Mouse (Mus musculus): ENCODE results near the gene Carm1. TPM values are rescaled to one million over a fixed set of nuclear protein-coding genes. Genes with fewer than 3 reads are reported as not detected.

Carm1 gene
- polyA plus RNA-seq (2012) = 143 TPM in 2 replicates

DNA sequence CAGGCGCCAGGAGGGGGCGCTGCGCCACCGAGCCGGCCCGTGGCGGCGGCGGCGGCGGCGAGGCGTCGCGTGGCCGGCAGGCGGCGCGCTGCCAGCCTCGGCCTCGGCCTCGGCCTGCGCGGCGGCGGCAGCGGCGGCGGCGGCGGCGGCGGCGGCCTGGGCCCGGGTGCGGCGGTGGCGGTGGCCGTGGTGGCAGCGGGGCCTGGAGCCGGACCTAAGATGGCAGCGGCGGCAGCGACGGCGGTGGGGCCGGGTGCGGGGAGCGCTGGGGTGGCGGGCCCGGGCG is at the start of gene Carm1:
Gene Carm1, plus strand, starts transcription at position 106 of the 286 bp plus-strand sequence.

DNA sequence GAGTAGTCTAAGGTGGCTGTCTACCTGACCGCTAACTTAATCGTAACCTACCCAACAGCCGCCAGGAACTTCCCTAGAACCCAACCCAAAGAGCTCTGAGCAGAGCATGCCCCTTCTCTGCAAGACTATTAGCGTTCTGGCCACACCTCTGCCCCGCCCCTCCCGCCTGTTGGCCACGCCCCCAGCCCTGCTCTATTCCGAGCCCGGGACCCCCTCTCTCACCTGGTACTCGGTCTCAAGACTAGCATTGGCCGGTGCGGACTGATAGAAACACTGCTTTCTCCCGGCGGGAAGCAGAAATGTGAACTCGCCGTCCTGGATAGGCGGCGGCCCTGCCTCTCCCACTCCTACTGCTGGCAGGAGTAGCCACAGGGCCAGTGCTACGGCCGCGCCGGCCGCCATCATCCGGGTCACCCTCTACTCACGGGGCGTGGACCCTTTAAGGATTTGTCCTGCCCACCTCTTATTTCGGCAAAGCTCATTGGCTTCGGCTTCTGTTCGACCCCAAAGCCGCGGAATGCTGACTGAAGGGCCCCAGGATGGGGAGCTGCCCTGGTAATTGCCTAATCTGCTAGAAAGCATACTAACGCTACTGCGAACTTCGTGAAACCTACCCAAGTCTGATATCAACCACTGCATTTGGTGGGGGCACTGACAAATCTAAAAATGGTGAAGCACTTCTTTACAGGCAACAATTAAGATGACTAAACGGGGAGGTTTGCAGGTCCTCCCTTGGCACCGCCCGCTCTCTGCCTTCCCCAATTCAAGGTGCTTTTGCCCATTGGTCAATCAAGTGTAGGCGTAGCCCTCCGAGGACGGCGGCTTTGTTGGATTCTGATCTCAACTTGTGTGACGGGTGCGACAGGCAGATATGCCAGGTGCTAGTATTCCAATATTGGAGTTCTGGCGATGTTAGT is 36.7 kb upstream of the Carm1 start, which contains the start of gene Tmed1:
Gene Tmed1, minus strand, starts transcription at position 481 of the 917 bp plus-strand sequence.

DNA sequence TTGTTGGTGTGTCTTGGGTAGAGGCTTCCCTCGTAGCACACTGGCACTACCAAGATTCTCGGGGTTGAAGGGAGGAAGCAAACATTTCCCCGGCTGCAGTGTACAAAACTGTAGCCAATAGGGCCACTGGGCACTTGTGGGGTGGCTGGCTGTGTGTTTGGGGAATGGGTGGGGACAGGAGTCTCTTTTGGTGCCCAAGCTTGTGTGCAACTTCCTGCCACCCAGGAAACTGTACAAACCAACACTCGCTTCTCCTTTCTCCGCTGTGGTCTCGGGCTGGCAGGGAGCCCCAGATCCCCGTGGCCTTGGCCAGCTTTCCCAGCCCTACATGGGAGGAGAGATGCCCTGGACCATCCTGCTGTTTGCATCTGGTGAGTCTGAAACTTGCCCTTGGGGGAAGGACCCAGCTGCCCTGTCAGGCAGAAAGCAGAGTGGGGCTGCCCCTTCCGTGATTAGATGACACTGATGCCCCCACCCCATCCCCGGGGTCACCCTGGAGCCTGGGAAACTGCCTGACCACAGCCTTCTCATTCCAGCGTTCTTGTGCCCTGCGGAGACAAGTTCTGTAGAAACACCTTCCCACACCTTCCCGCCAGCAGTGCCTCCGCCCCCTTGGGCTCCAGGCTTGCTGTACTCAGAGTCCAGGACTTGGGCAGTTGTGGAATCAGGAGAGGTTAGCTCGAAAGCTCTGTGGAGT is 20.6 kb upstream of the Carm1 start, which contains the start of gene AB124611:
Gene AB124611, plus strand, starts transcription at position 240 of the 697 bp plus-strand sequence.

DNA sequence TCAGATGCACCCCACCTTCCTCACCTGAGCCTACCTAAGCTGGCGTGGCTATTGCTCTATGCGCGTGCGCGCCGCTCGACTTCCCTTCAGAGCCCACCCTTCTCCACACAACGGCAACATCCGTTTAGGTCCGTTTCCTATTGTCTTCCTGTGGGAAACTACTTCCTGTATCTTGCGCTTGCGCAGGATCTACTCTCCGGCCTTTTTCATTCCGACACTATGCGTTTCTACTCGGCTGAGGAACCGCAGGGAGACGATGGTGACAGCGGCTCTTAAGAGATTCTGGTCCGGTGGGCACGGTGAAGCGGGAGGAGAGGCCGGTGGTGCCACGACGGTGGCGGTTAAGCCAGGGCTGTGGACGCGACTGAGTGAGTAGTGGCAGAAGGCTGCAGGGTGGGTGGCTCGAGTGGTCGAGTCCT is 46.0 kb downstream of the Carm1 start, which contains the start of the genes Timm29 and Yipf2:
Gene Timm29, plus strand, starts transcription at position 20 of the 419 bp plus-strand sequence.
Gene Yipf2, minus strand, starts transcription at position 126 of the 419 bp plus-strand sequence.

DNA sequence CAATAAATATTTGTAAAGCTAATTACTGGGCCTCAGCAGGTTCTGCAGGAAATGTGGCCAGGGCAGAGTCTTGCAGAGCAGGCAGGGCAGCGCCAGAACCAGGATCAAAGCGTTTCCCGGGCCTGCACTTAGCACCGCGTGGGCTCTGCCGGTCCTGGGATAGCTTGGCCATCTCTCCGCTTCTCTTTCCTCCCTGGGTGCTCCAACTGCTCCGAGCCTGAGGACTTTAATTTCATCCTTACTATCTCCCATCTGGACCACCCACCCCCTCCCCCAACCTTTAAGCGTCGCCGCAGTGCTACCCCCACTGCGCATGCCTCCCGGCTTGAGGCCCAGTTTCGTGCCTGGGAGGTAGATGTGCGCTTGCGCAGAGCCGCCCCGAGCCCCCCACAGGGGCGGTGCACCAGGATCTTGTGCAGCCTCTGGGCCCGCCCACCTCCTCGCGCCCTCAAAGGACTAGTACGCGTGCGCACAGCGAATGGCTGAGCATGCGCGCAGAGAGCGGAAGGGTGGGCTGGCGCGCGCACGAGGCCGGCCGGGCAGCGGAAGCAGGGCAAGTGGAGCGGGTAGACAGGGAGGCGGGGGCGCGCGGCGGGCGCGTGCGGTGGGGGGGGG is 69.0 kb downstream of the Carm1 start, which contains the start of gene Smarca4:
Gene Smarca4, plus strand, starts transcription at position 553 of the 615 bp plus-strand sequence.

Other genes with a start within 250 kb of the Carm1 start
- gene Ap1m2, start 234.6 kb upstream of the Carm1 start, polyA plus RNA-seq (2012) = 0.10 and 0.13 TPM in 2 replicates
- 121 and 136 TPM in 2 replicates for gene Slc44a2, start 226.2 kb upstream of the Carm1 start, polyA plus RNA-seq (2012)
- gene Ilf3, start 179.0 kb upstream of the Carm1 start, polyA plus RNA-seq (2012) = 145 and 195 TPM in 2 replicates
- 51.4 and 64.1 TPM in 2 replicates for gene Qtrt1, start 135.1 kb upstream of the Carm1 start, polyA plus RNA-seq (2012)
- 450 and 507 TPM in 2 replicates for gene Dnm2, start 122.0 kb upstream of the Carm1 start, polyA plus RNA-seq (2012)
- gene Tmed1, start 36.6 kb upstream of the Carm1 start, polyA plus RNA-seq (2012) = 10.9 and 14.0 TPM in 2 replicates
- 15.6 and 49.8 TPM in 2 replicates for gene AB124611, start 20.7 kb upstream of the Carm1 start, polyA plus RNA-seq (2012)
- gene Timm29, start 45.8 kb downstream of the Carm1 start, polyA plus RNA-seq (2012) = 23.6 and 24.1 TPM in 2 replicates
- 6.4 and 8.6 TPM in 2 replicates for gene Yipf2, start 45.9 kb downstream of the Carm1 start, polyA plus RNA-seq (2012)
- 227 and 251 TPM in 2 replicates for gene Smarca4, start 69.3 kb downstream of the Carm1 start, polyA plus RNA-seq (2012)
- gene Ldlr, start 176.6 kb downstream of the Carm1 start, polyA plus RNA-seq (2012) = 26.7 and 29.8 TPM in 2 replicates
- gene Spc24, start 213.4 kb downstream of the Carm1 start, polyA plus RNA-seq (2012) = 101 and 106 TPM in 2 replicates